Mouse (Mus musculus) lung, postnatal 0 days (tissue): Measurements from ENCODE around the gene Arnt2.

ENCODE experiments used
- CTCF ChIP-seq: IDR thresholded peaks from 2 replicates; pipeline ENCODE4 v1.5.1; 2016; ENCODE audit warnings: antibody characterized with exemption, mild to moderate bottlenecking
- EP300 ChIP-seq: IDR thresholded peaks from 2 replicates; pipeline ENCODE4 v1.6.1; 2016; ENCODE audit warnings: antibody characterized with exemption, mild to moderate bottlenecking, control low read depth

DNA sequence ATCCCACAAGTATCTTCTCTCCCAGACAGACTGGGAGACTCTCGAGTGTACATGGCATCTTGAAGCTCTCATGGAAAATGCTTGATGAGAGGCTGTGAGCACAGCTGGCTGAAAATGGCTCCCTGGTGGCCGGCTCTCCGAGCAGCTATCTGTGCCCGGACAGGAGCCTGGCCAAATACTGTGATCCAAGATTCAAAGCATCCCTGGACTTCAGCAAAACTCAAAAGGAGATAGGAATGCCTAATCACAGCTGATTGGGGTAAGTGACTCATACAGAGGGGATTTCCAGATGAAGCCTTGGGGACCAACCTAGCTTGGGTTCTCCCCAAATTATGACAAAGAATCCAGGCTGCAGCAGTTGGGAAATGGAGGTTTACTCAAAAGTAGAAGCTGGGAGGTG lies 72.2 kb downstream of the Arnt2 start:
- no peak for TF ChIP-seq CTCF
- no peak for TF ChIP-seq EP300
